Mouse (Mus musculus) forebrain, embryonic 12.5 days (tissue): ENCODE data around the gene Mob3a. TPM values are rescaled to one million over a fixed set of nuclear protein-coding genes. Genes with fewer than 3 reads are reported as not detected.

Source experiments
- ATAC-seq: fragments of 200-750 bp; cut with Nextera tagmentation; 2 replicates; pipeline ENCODE4 v1.8.0; 2017; ENCODE audit warnings: moderate TSS enrichment; ENCODE audit not compliant: low FRiP score
- H3K27ac ChIP-seq: fragments of 300-500 bp; sonication (generic); 2 replicates; pipeline ENCODE4 v1.5.1; 2016; ENCODE audit warnings: mild to moderate bottlenecking
- H3K27me3 ChIP-seq: fragments of 300-500 bp; sonication (generic); 2 replicates; pipeline ENCODE4 v1.6.1; 2016; ENCODE audit warnings: mild to moderate bottlenecking
- H3K36me3 ChIP-seq: fragments of 300-500 bp; sonication (generic); replicated peaks from 2 replicates; pipeline ENCODE4 v1.6.1; 2016; ENCODE audit warnings: mild to moderate bottlenecking
- H3K4me1 ChIP-seq: fragments of 300-500 bp; sonication (generic); 2 replicates; pipeline ENCODE4 v1.6.1; 2016
- H3K4me2 ChIP-seq: fragments of 300-500 bp; sonication (generic); 2 replicates; pipeline ENCODE4 v1.6.1; 2016; ENCODE audit warnings: mild to moderate bottlenecking, moderate library complexity
- H3K4me3 ChIP-seq: fragments of 300-500 bp; sonication (generic); replicated peaks from 2 replicates; pipeline ENCODE4 v1.5.1; 2016; ENCODE audit warnings: mild to moderate bottlenecking
- H3K9ac ChIP-seq: fragments of 300-500 bp; sonication (generic); 2 replicates; pipeline ENCODE4 v1.6.1; 2016; ENCODE audit warnings: mild to moderate bottlenecking
- H3K9me3 ChIP-seq: fragments of 300-500 bp; sonication (generic); 2 replicates; pipeline ENCODE4 v1.6.1; 2016
- WGBS: fragments of 180-500 bp; shearing (Covaris S2); methylation state at CpG from one replicate; pipeline ENCODE4 v1.1.7; 2016; 5-methylcytosine and 5-hydroxymethylcytosine counted together
- polyA plus RNA-seq: library from polyadenylated mRNA; unstranded; fragments of >200 nt; fragmentation: Nextera tagmentation; extraction: Ambion mirVana; gene quantifications from 2 replicates; pipeline ENCODE4 v1.2.1, GENCODE M21; 2016

Mob3a gene
- 52.4 and 54.1 TPM in 2 replicates for polyA plus RNA-seq

- peak within 1 kb of the TSS; percentile 81 for H3K27ac ChIP-seq
- H3K9me3 ChIP-seq, result no peaks in the 10 kb centered on the region
- under 1% methylated on average over 59 of the region's 59 CpGs for WGBS
- no peaks in the 10 kb centered on the region for H3K27me3 ChIP-seq
- H3K4me1 ChIP-seq, result peaks cover 34% of the 10 kb centered on the region
- peak within 1 kb of the TSS; percentile 62 for H3K4me3 ChIP-seq
- peak; percentile 97 for ATAC-seq
- H3K36me3 ChIP-seq, result peaks cover 17% of the 10 kb centered on the region
- H3K4me2 ChIP-seq, result peak within 1 kb of the TSS; percentile 85
- H3K9ac ChIP-seq, result peak within 1 kb of the TSS; percentile 61
Observed at GRCm38 (mm10) chr10:80701721-80702535, at the start of gene Mob3a, which contains the start of gene Izumo4. TSS of gene Mob3a (minus strand) at chr10:80701977. TSS of gene Izumo4 (plus strand) at chr10:80702184.

GRCm38 (mm10) chr10:80751188-80751832 lies 49.5 kb upstream of the Mob3a start:
- no peak overlapping the region for H3K9ac ChIP-seq
- peaks cover 20% of the 10 kb centered on the region for H3K4me1 ChIP-seq
- H3K4me2 ChIP-seq, result peak overlapping the region; percentile 41
- H3K27me3 ChIP-seq, result no peaks in the 10 kb centered on the region
- 17% methylated on average over 16 of the region's 16 CpGs for WGBS
- no peak for ATAC-seq
- no peak overlapping the region for H3K27ac ChIP-seq
- H3K36me3 ChIP-seq, result no peaks in the 10 kb centered on the region
- H3K4me3 ChIP-seq, result peak overlapping the region; percentile 14; the same call in 1 of the 2 replicates
- no peaks in the 10 kb centered on the region for H3K9me3 ChIP-seq

- Histone ChIP-seq H3K9me3 (no peaks in the 10 kb centered on the region), H3K4me1 (peaks cover 13% of the 10 kb centered on the region), H3K36me3 (no peaks in the 10 kb centered on the region), H3K4me3 (no peak overlapping the region), H3K27ac (no peak overlapping the region), H3K4me2 (no peak overlapping the region), H3K9ac (no peak overlapping the region), H3K27me3 (no peaks in the 10 kb centered on the region)
- WGBS, result 9% methylated on average over 6 of the region's 6 CpGs
- no peak for ATAC-seq
Observed at GRCm38 (mm10) chr10:80748609-80749008, 46.8 kb upstream of the Mob3a start.

- peaks cover 15% of the 10 kb centered on the region for H3K4me1 ChIP-seq
- H3K36me3 ChIP-seq, result no peaks in the 10 kb centered on the region
- no peak for ATAC-seq
- H3K9ac ChIP-seq, result no peak overlapping the region
- H3K9me3 ChIP-seq, result no peaks in the 10 kb centered on the region
- 15% methylated on average over 3 of the region's 3 CpGs for WGBS
- no peak overlapping the region for H3K4me3 ChIP-seq
- H3K27ac ChIP-seq, result no peak overlapping the region
- H3K27me3 ChIP-seq, result no peaks in the 10 kb centered on the region
- no peak overlapping the region for H3K4me2 ChIP-seq
Observed at GRCm38 (mm10) chr10:80747410-80747809, 45.6 kb upstream of the Mob3a start.

- no peaks in the 10 kb centered on the region for H3K9me3 ChIP-seq
- H3K27ac ChIP-seq, result no peak overlapping the region
- no peak overlapping the region for H3K9ac ChIP-seq
- H3K4me2 ChIP-seq, result no peak overlapping the region
- H3K4me3 ChIP-seq, result no peak overlapping the region
- WGBS, result 43% methylated on average over 5 of the region's 5 CpGs
- peaks cover 26% of the 10 kb centered on the region for H3K4me1 ChIP-seq
- no peaks in the 10 kb centered on the region for H3K36me3 ChIP-seq
- no peaks in the 10 kb centered on the region for H3K27me3 ChIP-seq
- ATAC-seq, result no peak
Observed at GRCm38 (mm10) chr10:80744262-80744661, 42.5 kb upstream of the Mob3a start.

GRCm38 (mm10) chr10:80742180-80742978 lies 40.6 kb upstream of the Mob3a start, which contains the start of gene Ap3d1:
TSS of gene Ap3d1 (minus strand) at chr10:80742264.
- peak within 1 kb of the TSS; percentile 97 for H3K4me3 ChIP-seq

GRCm38 (mm10) chr10:80741634-80742179 lies 39.9 kb upstream of the Mob3a start:
- Histone ChIP-seq H3K9me3 (no peaks in the 10 kb centered on the region), H3K4me3 (peak overlapping the region; percentile 97), H3K27ac (peak overlapping the region; percentile 89), H3K27me3 (no peaks in the 10 kb centered on the region), H3K4me1 (peaks cover 35% of the 10 kb centered on the region), H3K4me2 (peak overlapping the region; percentile 96), H3K9ac (peak overlapping the region; percentile 97), H3K36me3 (peaks cover 9% of the 10 kb centered on the region; the same call in 1 of the 2 replicates)
- ATAC-seq, result peak; percentile 24
- 0% methylated on average over 40 of the region's 46 CpGs for WGBS

More at GRCm38 (mm10) chr10:80742180-80742978, 40.6 kb upstream of the Mob3a start, which contains the start of gene Ap3d1:
- WGBS, result 4% methylated on average over 22 of the region's 25 CpGs
- H3K4me1 ChIP-seq, result peaks cover 35% of the 10 kb centered on the region
- no peaks in the 10 kb centered on the region for H3K27me3 ChIP-seq
- no peaks in the 10 kb centered on the region for H3K9me3 ChIP-seq
- peak within 1 kb of the TSS; percentile 97 for H3K9ac ChIP-seq
- H3K27ac ChIP-seq, result peak within 1 kb of the TSS; percentile 89
- ATAC-seq, result peak; percentile 99
- peak within 1 kb of the TSS; percentile 96 for H3K4me2 ChIP-seq
- H3K36me3 ChIP-seq, result peaks cover 2% of the 10 kb centered on the region; the same call in 1 of the 2 replicates

- no peaks in the 10 kb centered on the region for H3K9me3 ChIP-seq
- no peaks in the 10 kb centered on the region for H3K27me3 ChIP-seq
- ATAC-seq, result no peak
- H3K27ac ChIP-seq, result no peak overlapping the region
- peaks cover 11% of the 10 kb centered on the region; the same call in 1 of the 2 replicates for H3K36me3 ChIP-seq
- peaks cover 35% of the 10 kb centered on the region for H3K4me1 ChIP-seq
- H3K9ac ChIP-seq, result peak overlapping the region; percentile 97
- H3K4me2 ChIP-seq, result peak overlapping the region; percentile 96
- 42% methylated on average over 5 of the region's 5 CpGs for WGBS
- H3K4me3 ChIP-seq, result peak overlapping the region; percentile 97
Observed at GRCm38 (mm10) chr10:80741146-80741545, 39.4 kb upstream of the Mob3a start.

GRCm38 (mm10) chr10:80738657-80739056 lies 36.9 kb upstream of the Mob3a start:
- Histone ChIP-seq H3K27ac (no peak overlapping the region), H3K9me3 (no peaks in the 10 kb centered on the region), H3K27me3 (no peaks in the 10 kb centered on the region), H3K9ac (no peak overlapping the region), H3K4me3 (no peak overlapping the region), H3K4me1 (peaks cover 35% of the 10 kb centered on the region), H3K4me2 (no peak overlapping the region), H3K36me3 (peaks cover 23% of the 10 kb centered on the region; the same call in 1 of the 2 replicates)
- no peak for ATAC-seq
- 80% methylated on average over 1 of the region's 1 CpGs for WGBS

GRCm38 (mm10) chr10:80736731-80737130 lies 35.0 kb upstream of the Mob3a start:
- Histone ChIP-seq H3K27me3 (no peaks in the 10 kb centered on the region), H3K4me2 (no peak overlapping the region), H3K4me1 (peaks cover 30% of the 10 kb centered on the region), H3K9me3 (no peaks in the 10 kb centered on the region), H3K27ac (0 out of 2 replicates have a peak overlapping the region, but pooled peaks have one; percentile 10), H3K36me3 (peaks cover 38% of the 10 kb centered on the region), H3K4me3 (no peak overlapping the region), H3K9ac (no peak overlapping the region)
- 83% methylated on average over 5 of the region's 5 CpGs for WGBS
- no peak for ATAC-seq

- Histone ChIP-seq H3K9me3 (no peaks in the 10 kb centered on the region), H3K36me3 (peaks cover 79% of the 10 kb centered on the region), H3K9ac (no peak overlapping the region), H3K4me3 (no peak overlapping the region), H3K27me3 (no peaks in the 10 kb centered on the region), H3K27ac (no peak overlapping the region), H3K4me1 (peaks cover 2% of the 10 kb centered on the region; the same call in 1 of the 2 replicates), H3K4me2 (no peak overlapping the region)
- WGBS, result 93% methylated on average over 6 of the region's 6 CpGs
- no peak for ATAC-seq
Observed at GRCm38 (mm10) chr10:80732611-80733101, 30.9 kb upstream of the Mob3a start.
